Mouse (Mus musculus): Measurements from ENCODE around the gene Txlna.

The Txlna gene

DNA sequence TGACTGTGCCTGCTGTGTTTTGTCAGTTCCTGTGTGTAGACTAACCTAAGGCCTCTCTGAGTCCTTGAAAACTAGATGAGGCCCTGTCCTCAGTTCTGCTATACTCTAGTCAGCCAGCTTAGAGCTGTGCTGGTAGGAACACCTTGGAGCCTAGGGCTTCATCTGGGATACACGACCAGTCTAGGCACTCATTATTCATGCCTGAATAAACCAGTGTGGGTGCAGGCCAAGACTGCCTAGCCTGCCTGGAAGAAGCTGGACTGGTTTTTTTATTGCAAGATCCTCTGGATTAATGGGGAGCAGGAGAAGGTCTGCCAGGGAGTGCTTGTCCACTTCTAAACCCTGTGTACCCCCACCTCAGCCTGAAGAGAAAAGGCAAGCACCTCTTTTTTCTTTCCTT lies 53.9 kb downstream of the Txlna start:
- no peak for DNase-seq

- DNase-seq: no peak
Measured at GRCm38 (mm10) chr4:129585773-129586172, 55.1 kb downstream of the Txlna start.

GRCm38 (mm10) chr4:129584884-129585608 lies 55.8 kb downstream of the Txlna start:
- DNase-seq: peak; percentile 81 to 83

DNA sequence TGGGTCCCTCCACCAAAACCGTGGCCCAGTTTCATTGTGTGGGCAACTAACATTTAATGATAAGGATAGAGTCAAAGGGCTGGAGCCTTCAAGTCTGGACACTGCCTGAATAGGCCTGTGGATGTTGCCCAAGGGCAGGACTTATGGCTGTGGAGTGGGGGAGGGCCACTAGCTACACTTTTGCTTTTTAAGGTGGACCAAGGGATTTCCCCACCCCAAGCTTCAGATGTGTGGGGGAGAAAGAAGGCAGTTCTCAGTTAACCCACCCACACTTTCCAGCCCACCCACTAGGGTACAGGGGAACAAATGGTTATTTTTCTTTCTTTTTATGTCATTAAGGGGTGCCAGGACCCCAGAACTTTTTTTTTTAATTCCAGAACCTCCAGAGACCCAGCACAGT lies 56.5 kb downstream of the Txlna start:
- no peak for DNase-seq

DNA sequence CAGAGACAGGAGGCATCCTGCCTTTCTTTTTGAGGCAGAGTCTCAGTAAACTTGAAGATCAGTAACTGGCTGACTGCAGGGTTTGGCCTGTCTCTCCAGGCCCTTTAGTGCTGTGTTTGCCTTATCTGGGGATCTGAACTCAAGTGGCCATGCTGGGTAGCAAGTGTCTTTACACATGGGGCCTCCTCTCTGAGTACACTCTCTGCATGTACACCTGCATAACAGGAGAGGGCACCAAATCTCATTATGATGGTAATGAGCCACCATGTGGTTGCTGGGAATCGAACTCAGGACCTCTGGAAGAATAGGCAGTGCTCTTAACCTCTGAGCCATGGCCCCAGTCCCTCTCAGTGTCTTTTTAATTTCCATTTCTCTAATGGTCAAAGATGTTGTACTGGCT lies 58.6 kb downstream of the Txlna start:
- no peak for DNase-seq

- DNase-seq: peak; percentile 38 to 41
Measured at GRCm38 (mm10) chr4:129580347-129580746, 60.5 kb downstream of the Txlna start.

GRCm38 (mm10) chr4:129578466-129578865 lies 62.4 kb downstream of the Txlna start, which contains the start of gene Fam167b:
Gene Fam167b (minus strand): TSS chr4:129578549.
- no peak for DNase-seq

DNA sequence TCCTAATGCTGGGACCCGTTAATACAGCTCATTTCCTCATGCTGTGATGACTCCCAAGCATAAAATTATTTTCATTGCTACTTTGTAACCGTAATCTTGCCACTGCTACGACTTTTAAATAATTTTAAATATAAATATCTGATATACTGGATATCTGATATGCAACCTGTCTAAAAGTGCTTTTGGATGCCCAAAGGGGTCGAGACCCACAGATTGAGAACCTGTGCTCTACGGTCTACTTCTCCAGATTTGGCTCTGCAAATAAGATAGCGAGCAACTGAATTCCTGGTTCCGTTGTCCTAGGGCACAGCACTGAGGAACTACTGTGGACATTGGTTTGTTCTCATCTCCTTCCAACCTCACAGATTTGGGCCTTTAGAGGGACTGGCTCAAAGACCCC lies 63.2 kb downstream of the Txlna start:
- DNase-seq: no peak

DNA sequence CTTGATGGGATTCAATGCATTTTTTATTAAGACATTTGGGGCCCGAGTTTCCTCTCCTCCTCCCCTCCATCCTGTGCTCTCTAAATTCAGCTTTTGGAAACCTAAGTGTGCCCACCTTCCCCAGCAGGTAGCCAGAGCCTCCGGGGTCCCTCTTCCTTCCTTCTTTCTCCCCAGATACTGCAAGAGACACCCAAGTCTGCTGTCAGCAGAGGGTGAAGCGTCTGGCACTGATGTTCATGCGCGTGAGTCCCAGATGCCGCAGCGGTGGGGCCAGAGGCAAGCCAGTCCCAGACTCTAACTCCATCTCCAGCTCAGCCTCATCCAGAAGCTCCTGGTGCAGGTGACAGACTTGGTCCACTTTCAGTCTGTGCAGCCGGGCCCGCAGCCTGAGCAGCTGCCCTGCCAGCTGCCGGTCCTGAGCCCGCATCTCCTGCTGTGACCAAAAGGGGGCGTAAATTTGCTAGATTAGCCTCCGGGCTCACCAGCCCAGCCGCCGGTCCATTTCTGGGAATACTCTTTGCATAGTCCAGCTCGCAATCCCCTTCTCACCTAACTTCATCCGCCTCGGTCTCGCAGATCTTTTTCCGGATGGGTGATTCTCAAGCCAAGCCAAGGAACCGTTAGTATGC lies 63.9 kb downstream of the Txlna start:
- peak; percentile 41 to 47 for DNase-seq
